Mouse (Mus musculus) ES-E14 (cell line): ENCODE data around the gene Pinlyp.

ENCODE experiments used
- CHD2 ChIP-seq: IDR thresholded peaks from 2 replicates; pipeline ENCODE4 v1.6.1; 2014; ENCODE audit warnings: mild to moderate bottlenecking, low read depth, low read length, inconsistent platforms
- HCFC1 ChIP-seq: IDR thresholded peaks from 2 replicates; pipeline ENCODE4 v1.6.1; 2012; ENCODE audit warnings: low read length, inconsistent platforms, borderline replicate concordance; ENCODE audit not compliant: insufficient read depth
- MAFK ChIP-seq: IDR thresholded peaks from 2 replicates; pipeline ENCODE4 v1.6.1; 2014; ENCODE audit warnings: mild to moderate bottlenecking, low read depth, low read length, inconsistent platforms; ENCODE audit not compliant: insufficient read depth
- ZC3H11A ChIP-seq: IDR thresholded peaks from 2 replicates; pipeline ENCODE4 v1.6.1; 2012; ENCODE audit warnings: low read depth, mild to moderate bottlenecking, inconsistent platforms, low read length, borderline replicate concordance
- ZNF384 ChIP-seq: IDR thresholded peaks from 2 replicates; pipeline ENCODE4 v1.6.1; 2012; ENCODE audit warnings: low read depth, low read length, inconsistent platforms

- TF ChIP-seq CHD2 (0 out of 2 replicates have a peak, but pooled peaks have one; percentile 28), HCFC1 (no peak), MAFK (no peak), ZNF384 (no peak), ZC3H11A (no peak)
These were observed 28.8 kb downstream of the Pinlyp start for GRCm38 (mm10) chr7:24517077-24517476.
